Mouse (Mus musculus) left cerebral cortex, postnatal 10 days (tissue): Measurements from ENCODE around the gene Slc22a16. TPM values are rescaled to one million over a fixed set of nuclear protein-coding genes. Genes with fewer than 3 reads are reported as not detected.

Experiments used
- DNase-seq, 2 experiments: peaks; one replicate each; pipeline ENCODE4 v3.0.0; 2021 to 2022; ENCODE audit warnings: low spot score in 2 of 2, mixed read lengths in 1 of 2; ENCODE audit errors: extremely low spot score in 1 of 2
- intact Hi-C: fragments of 180-260 bp; cut with DNase I; formaldehyde crosslinking; loops from one replicate; pipeline ENCODE4 v1.15.1; 2025
- total RNA-seq, 2 experiments: library from RNA; stranded (reverse); gene quantifications; 2 replicates each; pipeline ENCODE4 v1.2.3; 2021

The Slc22a16 gene
- total RNA-seq, 2 experiments from 2014 or later = not detected

GRCm38 (mm10) chr10:40648776-40649175, 78.6 kb downstream of the Slc22a16 start:
- DNase-seq = no peak
- intact Hi-C loops = no loop called here

GRCm38 (mm10) chr10:40649634-40650033, 79.5 kb downstream of the Slc22a16 start:
- no peak for DNase-seq
- intact Hi-C loops = loop anchor here (2.0 to 10.0 kb wide), 2 partner anchors 235 to 635 kb away; no protein-coding TSS in a partner anchor

- intact Hi-C loops = loop anchor here (2.0 to 10.0 kb wide), 2 partner anchors 233 to 633 kb away; no protein-coding TSS in a partner anchor
- DNase-seq = no peak
These were observed 81.5 kb downstream of the Slc22a16 start for GRCm38 (mm10) chr10:40651676-40652075.

Other genes starting within 250 kb of the Slc22a16 start
- 10 to 100 TPM; 44.0 to 46.7 TPM for gene Cdk19, start 230.8 kb upstream of the Slc22a16 start, total RNA-seq
- 1 to 10 TPM; 4.8 to 5.1 TPM for gene Ddo, start 59.7 kb downstream of the Slc22a16 start, total RNA-seq
- 1 to 10 TPM in 1 of 2 experiments, under 1 TPM in 1; 0.99 to 1.1 TPM for gene Mettl24, start 112.9 kb downstream of the Slc22a16 start, total RNA-seq